Mouse (Mus musculus) megakaryocyte, embryonic 14.5 days (primary cell): ENCODE data around the gene Wdr81.

Experiments
- FLI1 ChIP-seq: IDR thresholded peaks from 2 replicates; pipeline ENCODE4 v1.6.1; 2012; ENCODE audit warnings: low read length, inconsistent platforms, mixed read lengths
- GATA1 ChIP-seq: IDR thresholded peaks from 3 replicates; pipeline ENCODE4 v1.6.1; 2012; ENCODE audit warnings: mixed read lengths, low read length, inconsistent platforms, borderline replicate concordance

GRCm38 (mm10) chr11:75460844-75461742 is 6.6 kb upstream of the Wdr81 start, which contains the start of gene Tlcd2:
- TF ChIP-seq GATA1 (no peak), FLI1 (no peak)
